Mouse (Mus musculus): ENCODE measurements around the gene Grid1.

Grid1 gene

DNA sequence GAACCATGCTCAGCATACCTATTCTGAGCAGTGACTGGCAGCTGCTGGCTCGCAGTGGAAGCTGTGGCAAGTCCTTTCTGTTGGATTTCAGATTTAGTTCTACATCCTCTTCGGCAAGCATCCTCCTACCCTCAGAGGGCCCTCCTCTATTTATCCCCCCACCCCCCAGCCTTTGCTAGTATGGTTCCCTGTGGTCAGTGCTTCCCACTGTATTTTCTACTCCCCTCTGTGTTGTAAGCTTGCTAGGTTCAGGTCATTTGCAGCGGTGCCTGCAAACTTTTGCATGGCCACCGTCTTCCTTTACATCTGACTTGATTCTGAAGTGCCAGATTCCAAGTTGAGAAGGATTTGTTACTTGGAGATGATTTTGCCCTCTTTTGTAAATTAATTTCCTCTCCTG, 378.5 kb downstream of the Grid1 start:
- in situ Hi-C loops (cut with MseI, MboI): no loop called here

DNA sequence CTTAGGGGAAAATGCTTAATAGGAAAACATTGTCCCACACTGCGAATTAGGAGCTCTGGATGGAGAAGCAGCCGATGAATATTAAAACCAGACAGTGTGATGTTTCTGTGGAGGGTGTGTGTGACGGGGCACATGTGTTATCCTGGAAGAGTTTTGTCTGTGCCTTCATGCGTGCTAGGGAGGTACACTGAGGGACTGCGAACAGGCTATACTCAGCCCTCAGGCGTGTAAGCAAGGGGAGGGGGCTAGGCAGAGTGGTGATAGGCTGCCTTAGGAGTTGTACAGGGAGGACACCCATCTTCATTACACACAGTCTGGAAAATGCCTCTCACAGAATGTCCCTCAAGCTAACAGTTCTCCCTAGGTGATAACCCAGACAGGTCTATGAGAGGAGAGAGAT, 379.0 kb downstream of the Grid1 start:
- in situ Hi-C loops (cut with MseI, MboI): no loop called here

DNA sequence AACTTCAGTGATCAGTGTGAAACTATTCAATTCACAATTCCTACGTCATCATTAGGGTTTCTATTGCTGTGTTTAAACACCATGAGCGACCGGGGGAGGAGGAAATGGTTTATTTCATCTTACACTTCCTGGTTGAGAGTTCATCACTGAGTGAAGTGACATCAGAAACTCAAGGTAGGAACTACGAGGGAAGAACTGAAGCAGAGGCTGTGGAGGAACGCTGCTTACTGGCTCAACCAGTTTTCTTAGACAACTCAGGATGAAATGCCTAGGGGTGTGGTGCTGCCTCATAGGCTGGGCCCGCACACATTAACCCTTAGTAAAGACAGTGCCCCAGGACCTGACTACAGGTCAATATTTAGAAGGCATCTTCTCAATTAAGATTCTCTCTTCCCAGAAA, 389.5 kb downstream of the Grid1 start:
- in situ Hi-C loops (cut with MseI, MboI): no loop called here

DNA sequence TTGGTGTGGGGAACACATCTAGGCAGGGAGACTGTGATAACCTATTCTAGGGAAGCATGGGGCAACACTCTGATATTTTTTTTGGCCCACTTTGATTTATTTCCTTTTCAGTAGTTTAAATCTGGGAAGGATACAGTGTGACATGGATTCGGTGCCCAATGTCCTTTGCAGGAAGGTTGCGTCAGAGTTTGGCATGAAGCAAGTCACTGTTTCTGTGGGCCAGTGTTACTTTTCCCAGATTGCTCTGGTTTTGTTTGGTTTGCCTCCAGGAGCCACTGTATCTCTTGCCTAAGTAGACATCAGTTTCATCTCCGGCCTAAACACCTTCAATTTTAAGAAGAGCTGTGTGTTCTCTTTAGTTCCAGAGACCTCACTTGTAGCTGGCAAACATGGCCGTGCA, 399.1 kb downstream of the Grid1 start:
- in situ Hi-C loops (cut with MseI, MboI): no loop called here

DNA sequence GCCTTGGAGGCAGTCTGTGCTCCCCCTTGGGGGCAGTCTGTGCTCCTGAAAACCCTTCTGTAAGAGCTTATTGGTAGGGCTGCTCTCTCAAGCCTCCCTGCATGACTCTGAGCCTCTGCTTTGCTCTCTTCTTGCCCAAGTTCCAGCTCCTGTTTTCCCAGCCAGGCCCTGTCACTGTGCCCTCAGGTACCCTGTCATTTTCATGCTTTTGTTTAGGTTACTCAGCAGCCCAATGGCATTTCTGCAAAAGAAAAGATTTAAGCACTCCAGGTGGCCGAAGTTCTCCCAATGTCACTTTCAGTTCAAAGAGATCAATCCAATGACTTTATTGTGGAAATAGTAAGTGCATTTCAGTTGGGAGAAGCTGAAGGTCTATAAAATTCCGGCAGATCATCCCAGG, 402.3 kb downstream of the Grid1 start:
- in situ Hi-C loops (cut with MseI, MboI): no loop called here

DNA sequence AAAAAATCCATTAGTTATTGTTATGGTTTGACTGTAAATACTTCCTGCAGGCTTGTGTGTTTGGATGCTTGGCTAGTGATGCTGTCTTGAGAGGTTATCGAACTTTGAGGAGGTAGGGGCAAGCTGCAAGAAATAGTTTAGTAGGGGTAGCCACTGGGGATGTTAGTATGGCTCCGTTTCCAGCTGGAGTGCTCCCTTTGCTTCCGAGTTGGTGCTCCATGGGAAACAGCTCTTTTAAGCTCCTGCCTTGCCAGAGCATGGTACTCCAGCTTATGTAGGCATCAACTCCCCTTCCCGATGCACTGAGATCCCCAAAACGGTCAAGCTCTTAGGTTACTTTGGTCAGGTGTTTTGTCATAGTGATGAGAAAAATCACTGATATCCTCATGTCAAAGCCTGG, 407.7 kb downstream of the Grid1 start:
- in situ Hi-C loops (cut with MseI, MboI): no loop called here

DNA sequence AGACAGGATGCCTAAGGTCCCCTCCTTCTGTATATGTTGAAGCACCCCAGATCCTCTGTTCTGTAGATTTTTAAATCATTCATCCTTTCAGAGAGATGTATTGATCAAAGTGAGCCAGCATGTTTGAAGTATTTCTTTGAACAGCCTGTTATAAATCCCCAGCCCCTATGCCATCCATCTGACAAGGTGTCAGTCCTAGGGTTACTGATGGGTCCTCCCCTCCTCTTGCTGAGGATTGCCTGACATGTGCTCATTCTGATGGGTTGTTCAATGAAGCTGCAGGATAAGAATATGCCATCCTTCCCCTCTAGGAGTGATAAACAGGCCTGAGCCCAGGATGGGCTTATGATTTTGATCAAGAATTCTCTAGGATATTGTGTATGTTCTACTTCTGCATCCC, 411.5 kb downstream of the Grid1 start:
- in situ Hi-C loops (cut with MseI, MboI): no loop called here

DNA sequence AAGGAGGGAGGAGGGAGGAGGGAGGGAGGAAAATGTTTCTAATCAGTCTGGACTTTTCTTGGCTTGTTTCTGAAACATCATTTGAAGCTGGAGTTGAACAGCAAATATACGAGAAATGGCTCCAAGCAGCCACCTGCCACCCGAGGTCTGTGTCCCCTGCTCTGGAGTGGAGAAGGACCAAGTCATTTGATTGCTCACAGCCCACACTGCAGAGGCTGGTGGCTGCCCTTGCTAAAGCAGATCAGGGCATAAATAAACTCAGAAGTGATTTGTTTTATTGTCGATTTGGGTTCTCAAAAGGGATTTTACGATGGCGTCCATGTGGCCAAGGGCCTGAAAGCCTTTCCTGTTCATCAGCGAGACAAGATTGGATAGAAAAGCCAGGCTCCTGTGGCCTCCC, 423.0 kb downstream of the Grid1 start:
- in situ Hi-C loops (cut with MseI, MboI): no loop called here

DNA sequence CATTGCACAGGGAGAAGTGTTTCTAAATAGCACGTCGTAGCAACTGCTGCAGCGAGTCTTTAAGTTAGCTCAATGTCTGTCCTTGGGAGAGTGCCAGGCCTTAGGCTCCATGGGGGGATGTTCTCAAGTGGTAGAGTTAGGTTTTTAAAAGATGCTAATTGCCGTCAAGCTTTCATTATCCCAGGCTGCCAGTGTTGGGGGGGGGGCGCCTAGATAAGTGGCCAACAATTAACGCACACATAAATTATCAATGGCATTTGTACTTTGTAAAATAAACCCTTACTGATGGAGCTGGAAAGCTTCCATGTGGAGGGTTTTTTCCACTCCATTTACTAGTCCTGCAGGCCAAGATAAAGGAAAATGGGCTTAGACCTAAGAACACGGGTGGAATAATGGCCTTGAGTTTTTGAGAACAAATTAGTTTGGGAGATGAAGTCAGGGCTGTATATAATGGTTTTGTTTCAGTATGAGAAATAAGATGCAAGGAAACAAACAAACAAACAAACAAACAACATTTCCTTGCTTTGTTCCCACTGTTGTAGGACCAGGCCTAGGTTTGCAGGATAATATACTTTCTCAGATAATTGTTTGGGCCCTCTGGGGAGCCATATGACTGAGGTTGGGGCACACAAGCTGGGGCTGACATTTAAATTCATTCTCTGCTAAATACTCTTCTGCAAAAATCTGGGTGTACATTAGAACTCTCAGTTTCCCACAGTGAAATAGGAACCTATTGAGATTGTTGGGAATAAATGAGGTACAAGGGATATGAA, 425.1 kb downstream of the Grid1 start:
- in situ Hi-C loops (cut with MseI, MboI): no loop called here

DNA sequence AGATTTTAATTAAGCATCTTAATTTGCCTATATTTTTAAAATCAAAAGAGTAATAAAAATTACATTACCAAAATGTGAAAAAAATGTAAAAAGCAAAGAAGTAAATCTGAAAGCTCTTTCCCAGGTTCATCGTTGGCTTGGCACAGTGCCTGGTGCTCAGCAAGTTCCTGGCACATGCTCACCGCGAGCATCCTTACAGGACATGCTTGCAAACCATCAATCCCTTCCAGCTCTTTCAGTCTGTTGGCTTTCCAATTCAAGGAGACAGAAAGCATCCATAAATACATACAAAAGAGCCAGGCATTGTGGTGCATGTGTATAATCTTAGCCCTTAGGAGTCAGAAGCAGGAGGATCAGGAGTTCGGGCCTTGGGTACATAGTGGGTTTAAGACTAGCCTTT, 430.5 kb downstream of the Grid1 start:
- in situ Hi-C loops (cut with MseI, MboI): no loop called here

DNA sequence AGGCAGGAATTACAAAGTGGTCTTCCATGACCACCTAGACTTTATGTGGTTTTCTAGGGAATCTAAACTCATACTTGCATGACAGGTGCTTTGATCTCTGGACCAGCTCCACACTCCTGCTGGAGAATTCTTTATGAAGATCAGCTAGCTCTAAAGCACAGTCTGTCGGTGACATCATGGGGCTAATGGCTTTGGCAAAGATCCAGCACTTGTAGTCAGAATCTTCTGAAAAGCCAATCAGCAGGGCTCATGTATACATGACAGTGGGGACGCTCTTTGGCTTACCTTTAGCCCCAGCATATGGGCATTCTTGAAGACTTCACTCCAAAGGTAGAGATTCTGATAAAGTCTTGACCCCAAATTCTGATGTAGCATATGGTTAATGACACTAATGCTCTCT, 434.6 kb downstream of the Grid1 start:
- in situ Hi-C loops (cut with MseI, MboI): no loop called here

DNA sequence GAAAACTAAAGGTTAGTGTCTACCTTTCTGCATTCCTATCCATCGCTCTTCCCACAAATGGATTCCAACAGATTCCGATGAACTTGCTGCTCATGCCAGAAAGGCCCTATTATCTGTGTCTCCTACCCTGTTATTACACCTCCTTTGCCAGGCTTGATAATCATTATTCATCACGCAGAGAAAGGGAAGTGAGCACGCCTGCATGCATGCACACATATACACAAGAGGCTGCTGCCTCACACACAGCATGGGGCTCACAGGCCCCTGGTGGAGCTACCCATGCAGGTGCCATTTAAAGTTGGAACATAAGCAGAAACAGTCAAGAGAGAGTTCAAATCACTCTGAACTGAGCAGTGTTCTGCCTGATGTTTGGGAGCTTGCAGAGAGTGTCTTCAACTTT, 450.4 kb downstream of the Grid1 start:
- in situ Hi-C loops (cut with MseI, MboI): no loop called here

DNA sequence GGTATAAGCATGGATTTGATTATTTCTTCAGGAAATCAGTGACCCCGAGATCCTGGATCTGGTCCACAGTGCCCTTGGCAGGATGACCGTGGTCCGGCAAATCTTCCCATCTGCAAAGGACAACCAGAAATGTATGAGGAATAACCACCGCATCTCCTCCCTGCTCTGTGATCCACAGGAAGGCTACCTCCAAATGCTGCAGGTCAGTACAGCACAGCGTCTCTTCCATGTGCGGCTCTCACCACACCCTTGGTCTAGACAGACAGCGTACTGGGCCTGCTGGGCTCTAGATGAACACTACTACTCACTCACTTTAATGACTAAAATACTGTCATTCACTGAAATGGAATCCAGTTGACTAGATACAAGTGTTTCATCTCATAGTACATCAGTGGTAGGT, 489.3 kb downstream of the Grid1 start:
- in situ Hi-C loops (cut with MseI, MboI): no loop called here

DNA sequence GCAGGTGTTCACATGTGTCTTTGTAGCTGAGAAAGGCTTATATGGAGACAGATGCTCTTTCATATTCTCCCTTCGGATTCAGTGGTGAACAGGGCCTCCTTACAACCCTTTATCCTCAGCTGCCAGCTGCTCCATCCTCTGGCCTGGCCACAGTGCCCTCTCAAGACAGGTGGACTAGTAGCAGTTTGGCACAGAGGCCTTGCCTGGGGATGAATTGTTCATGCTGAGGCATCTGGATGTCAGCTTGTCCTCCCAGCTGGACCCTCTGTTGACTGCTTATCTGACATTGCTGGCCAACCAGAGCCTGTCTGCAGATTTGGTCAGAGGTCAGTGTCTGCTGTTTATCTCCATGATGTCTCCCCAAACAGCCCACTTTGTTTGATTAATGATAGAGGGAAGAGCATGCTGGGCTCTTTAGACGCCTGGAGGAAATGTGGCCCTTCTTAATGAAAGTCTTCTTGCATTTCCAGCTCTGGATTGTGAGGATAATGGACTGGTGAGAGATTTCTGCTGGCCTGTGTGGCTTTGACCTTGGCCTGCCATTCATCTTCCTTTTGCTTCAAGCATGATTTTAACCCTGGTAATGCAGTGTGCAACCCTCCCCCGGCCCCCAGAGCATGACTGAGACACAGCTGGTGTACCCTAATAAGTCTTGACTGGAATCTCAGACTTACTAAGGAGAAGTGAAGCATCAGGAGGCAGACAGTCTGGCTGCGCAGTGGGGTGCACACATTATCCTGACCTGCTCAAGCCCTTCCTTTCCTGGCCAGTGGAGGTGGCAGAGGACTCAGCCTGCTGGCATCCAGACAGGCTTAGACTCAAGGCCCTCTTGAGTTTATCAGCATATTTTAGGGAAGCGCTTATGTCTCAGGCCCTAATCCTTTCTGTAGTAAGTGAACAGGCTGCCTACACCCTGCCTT, 493.7 kb downstream of the Grid1 start:
- in situ Hi-C loops (cut with MseI, MboI): no loop called here

DNA sequence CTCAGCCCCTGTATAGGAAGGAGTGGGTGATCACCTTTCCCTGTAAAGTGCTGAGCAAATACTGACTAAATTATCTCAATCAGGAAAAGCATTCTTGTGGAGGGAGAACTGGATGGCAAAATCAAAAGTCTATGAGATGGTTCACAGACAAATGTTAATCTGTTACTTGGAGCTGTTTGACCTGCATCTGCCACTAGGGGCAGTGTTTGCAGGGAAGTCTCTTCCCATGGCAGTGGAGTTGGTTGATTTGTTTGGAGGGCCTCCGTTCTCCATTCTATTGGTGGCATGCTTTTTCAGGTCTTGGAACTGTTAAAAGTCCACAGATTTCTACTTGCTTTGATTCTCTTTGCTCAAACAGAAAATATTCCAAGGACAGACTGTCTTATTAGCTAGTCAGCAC, 506.4 kb downstream of the Grid1 start:
- in situ Hi-C loops (cut with MseI, MboI): no loop called here

DNA sequence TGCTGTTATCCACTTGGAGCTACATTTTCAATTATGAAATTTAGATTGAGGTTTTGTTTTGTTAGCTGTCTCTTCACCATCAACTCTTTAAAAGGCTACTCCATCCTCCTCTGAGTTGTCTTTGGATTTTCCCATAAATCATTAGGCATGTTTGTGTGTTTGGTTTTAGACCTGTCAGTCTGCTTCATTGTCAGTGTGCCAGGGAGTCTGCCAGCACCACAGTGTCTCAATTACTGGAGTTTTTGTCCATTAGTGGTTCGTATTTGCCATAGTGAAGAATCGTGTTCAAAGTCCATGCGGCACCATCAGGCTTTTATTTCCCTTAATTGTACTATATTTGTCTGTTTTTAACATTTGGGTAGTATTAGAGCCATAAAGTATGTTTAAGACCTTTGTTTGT, 516.7 kb downstream of the Grid1 start:
- in situ Hi-C loops (cut with MseI, MboI): no loop called here

DNA sequence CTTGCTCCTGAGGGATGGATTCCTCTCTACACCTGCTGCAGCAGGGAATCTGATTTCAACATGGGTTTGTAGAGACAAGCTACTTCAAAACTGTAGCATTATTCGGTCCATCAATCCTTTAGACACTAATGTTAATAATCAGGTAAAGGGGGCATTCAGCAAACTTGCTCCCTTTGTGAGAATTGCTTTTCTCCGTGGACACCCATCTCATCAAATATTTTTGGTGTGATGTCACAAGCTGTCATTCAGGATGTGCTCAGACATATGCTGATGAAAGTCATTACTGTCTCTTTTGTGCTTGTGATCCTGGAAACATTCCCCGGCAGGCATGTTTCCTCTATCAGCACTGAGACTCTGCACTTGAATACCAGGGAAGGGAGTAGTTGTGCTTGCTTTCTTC, 536.1 kb downstream of the Grid1 start:
- in situ Hi-C loops (cut with MseI, MboI): no loop called here

DNA sequence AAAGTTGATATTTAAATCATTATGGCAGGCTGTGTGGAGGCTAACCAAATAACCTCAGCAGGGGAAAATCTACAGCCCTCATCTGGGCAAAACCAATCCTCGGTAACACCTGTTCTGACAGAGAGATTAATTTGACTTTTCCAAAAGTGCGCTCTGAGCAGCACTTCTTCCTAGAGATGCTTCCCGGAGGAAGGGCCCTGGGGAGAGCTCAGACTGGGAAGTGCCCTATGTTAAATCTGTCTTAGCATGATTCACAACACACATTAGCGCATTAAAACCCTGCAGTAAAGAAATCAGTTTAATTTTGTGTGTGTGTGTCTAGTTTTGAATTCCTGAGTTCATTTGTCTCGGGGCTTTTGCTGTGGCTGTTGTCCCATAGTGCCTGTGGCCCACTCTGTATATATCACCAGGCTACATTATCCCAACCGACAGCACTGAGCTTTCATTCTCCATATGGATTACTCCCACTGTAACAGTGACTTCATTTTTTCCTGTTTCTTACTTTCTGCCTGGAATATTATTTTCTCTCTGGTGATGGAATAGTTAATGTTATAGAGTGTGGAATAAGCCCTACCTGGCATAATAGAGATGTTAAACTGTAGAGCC, 536.7 kb downstream of the Grid1 start:
- in situ Hi-C loops (cut with MseI, MboI): no loop called here

DNA sequence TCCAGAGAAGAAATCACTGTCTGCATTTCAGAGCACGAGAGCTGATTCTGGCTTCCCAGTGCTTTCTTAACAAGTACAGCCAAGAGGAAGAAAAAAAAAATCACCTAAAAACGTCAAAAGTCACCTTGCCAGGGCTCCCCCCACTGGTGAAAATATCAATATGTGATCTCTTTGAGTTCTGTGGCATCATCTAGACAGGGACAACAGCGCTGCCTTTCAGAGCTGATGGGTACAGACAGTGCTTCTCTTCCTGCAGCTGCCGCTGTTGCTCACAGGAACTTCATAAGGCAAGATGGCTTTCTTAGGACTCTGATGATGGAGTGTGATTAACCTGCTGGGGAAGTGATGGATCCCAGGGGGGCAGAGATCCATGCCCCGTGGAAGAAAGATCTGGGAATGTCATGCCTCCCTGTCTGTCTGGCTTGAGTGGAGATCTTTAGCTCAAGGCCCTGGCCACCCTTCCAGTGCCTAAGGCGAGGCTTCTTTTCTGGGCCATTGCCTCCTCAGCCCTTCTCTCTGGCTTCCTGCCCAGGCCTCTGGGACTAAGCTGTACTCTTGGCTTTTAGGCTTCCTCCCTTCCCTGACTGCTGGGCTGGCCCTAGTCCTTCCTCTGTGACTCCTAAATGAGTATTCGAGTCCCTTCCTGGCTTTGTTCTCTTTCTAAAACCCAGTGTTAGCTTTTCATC, 538.4 kb downstream of the Grid1 start:
- in situ Hi-C loops (cut with MseI, MboI): no loop called here

DNA sequence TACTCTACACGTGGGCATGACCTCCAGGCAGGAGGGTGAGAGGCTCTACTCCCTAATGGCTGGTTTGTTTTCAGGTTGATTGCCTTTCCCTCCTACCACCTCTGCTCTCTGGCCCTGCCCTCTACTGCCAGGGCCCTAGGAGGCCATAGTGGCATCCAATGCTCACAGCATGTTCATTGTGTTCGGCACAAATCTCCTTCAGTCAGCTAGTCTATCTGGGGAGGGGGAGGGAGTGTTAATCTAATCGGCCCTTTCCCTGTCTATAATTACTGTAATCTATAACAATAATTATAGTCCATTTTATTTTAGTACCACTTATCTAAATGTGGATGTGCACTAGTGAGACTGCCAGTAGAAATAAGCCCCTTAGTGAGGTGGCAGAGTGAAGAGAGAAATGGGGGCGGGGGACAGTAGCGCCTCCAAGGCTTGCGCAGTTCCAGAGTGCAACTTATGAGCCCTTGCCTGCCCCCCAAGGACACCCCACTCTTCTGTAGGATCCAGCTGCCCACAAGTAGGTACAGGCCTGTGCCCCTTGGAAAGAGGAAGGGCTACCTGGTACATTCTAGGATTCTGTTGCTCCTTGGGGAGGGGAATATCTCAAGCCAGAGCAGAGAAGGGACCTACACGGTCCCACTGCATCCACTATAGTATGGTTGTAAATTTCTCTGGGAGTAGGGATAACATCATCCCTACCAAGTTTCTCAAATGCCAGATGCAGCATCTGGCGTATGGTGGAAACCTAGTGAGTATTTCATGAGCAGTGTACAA, 545.5 kb downstream of the Grid1 start:
- in situ Hi-C loops (cut with MseI, MboI): no loop called here

DNA sequence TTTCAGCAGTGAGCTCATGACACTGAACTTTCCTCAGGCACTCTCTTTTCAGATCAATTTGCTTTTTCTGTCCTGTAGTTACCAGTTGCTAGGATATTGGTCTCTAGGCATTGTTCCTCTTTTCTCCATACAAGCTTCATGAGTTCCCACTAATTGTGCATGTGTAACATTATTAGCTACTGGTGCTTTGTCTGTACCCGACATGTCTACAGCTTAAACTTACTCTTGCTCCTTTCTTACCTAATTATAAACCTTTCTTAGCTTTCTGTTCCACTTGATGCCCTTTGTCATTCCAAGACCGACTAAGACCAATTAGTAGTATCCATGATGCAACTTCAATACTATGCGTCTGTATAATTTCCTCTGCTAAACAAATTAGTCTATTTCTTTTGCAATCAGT, 554.5 kb downstream of the Grid1 start:
- in situ Hi-C loops (cut with MseI, MboI): no loop called here
